Mouse (Mus musculus): ENCODE results near the gene Armc8.
"Not testable (repeated sequence)": the region's sequence is repeated elsewhere in the genome, so short reads cannot be mapped to it uniquely, and the experiment has no call there.

Armc8 gene

GRCm38 (mm10) chr9:99568347-99569070 lies at the start of gene Armc8:
Gene Armc8 (minus strand): TSS chr9:99568899.
- DNase-seq (ENCODE audit: low spot score in 2 of 2), result peak; percentile 93

- no peak for DNase-seq (ENCODE audit: low spot score in 2 of 2)
Observed at GRCm38 (mm10) chr9:99612202-99612601, 43.5 kb upstream of the Armc8 start, which contains the start of gene A4gnt. Gene A4gnt (plus strand): TSS chr9:99612502.

GRCm38 (mm10) chr9:99603566-99603965 lies 34.9 kb upstream of the Armc8 start:
- no peak for DNase-seq (ENCODE audit: low spot score in 2 of 2)

- DNase-seq (ENCODE audit: low spot score in 2 of 2), result not testable (repeated sequence)
Observed at GRCm38 (mm10) chr9:99599127-99599526, 30.4 kb upstream of the Armc8 start.

GRCm38 (mm10) chr9:99591144-99591543 lies 22.4 kb upstream of the Armc8 start:
- DNase-seq (ENCODE audit: low spot score in 2 of 2), result no peak

- DNase-seq (ENCODE audit: low spot score in 2 of 2), result peak; percentile 28 to 46
Observed at GRCm38 (mm10) chr9:99587505-99588202, 19.0 kb upstream of the Armc8 start.

GRCm38 (mm10) chr9:99580655-99581054 lies 12.0 kb upstream of the Armc8 start:
- DNase-seq (ENCODE audit: low spot score in 2 of 2), result peak; percentile 8 to 26

GRCm38 (mm10) chr9:99575677-99576480 lies 7.2 kb upstream of the Armc8 start, which contains the start of gene Dbr1:
Gene Dbr1 (plus strand): TSS chr9:99575799.
- peak; percentile 91 to 94 for DNase-seq (ENCODE audit: low spot score in 2 of 2)

GRCm38 (mm10) chr9:99569071-99569397 lies 335 bp upstream of the Armc8 start:
- DNase-seq (ENCODE audit: low spot score in 2 of 2), result no peak

GRCm38 (mm10) chr9:99568023-99568346 lies 714 bp downstream of the Armc8 start:
- peak; percentile 34 to 42 for DNase-seq (ENCODE audit: low spot score in 2 of 2)

GRCm38 (mm10) chr9:99563714-99564113 lies 5.0 kb downstream of the Armc8 start:
- DNase-seq (ENCODE audit: low spot score in 2 of 2), result peak; percentile 16 to 46

- DNase-seq (ENCODE audit: low spot score in 2 of 2), result no peak
Observed at GRCm38 (mm10) chr9:99560389-99560788, 8.3 kb downstream of the Armc8 start.

GRCm38 (mm10) chr9:99559557-99559904 lies 9.2 kb downstream of the Armc8 start:
- DNase-seq (ENCODE audit: low spot score in 2 of 2), result no peak

- no peak for DNase-seq (ENCODE audit: low spot score in 2 of 2)
Observed at GRCm38 (mm10) chr9:99558824-99559556, 9.7 kb downstream of the Armc8 start.

- no peak for DNase-seq (ENCODE audit: low spot score in 2 of 2)
Observed at GRCm38 (mm10) chr9:99557580-99558300, 11.0 kb downstream of the Armc8 start.

- no peak for DNase-seq (ENCODE audit: low spot score in 2 of 2)
Observed at GRCm38 (mm10) chr9:99555253-99555652, 13.4 kb downstream of the Armc8 start.

GRCm38 (mm10) chr9:99554052-99554451 lies 14.6 kb downstream of the Armc8 start:
- no peak for DNase-seq (ENCODE audit: low spot score in 2 of 2)

- no peak for DNase-seq (ENCODE audit: low spot score in 2 of 2)
Observed at GRCm38 (mm10) chr9:99553049-99553448, 15.7 kb downstream of the Armc8 start.

- no peak for DNase-seq (ENCODE audit: low spot score in 2 of 2)
Observed at GRCm38 (mm10) chr9:99552068-99552467, 16.6 kb downstream of the Armc8 start.

- DNase-seq (ENCODE audit: low spot score in 2 of 2), result no peak
Observed at GRCm38 (mm10) chr9:99546259-99546658, 22.4 kb downstream of the Armc8 start.

GRCm38 (mm10) chr9:99531865-99532264 lies 36.8 kb downstream of the Armc8 start:
- no peak for DNase-seq (ENCODE audit: low spot score in 2 of 2)

Data from natural killer cell, adult 2 months (primary cell).